Mouse (Mus musculus) liver, adult 2 months (tissue): Measurements from ENCODE around the gene Pla2g4e.

Experiments
- CTCF ChIP-seq: fragments of 200-500 bp; IDR thresholded peaks from 2 replicates; pipeline ENCODE4 v1.5.1; 2011; ENCODE audit warnings: low read depth, low read length, control low read depth
- POLR2A ChIP-seq: fragments of 200-500 bp; IDR thresholded peaks from 2 replicates; pipeline ENCODE4 v1.6.1; 2011; ENCODE audit warnings: low read length, control low read depth; ENCODE audit not compliant: insufficient read depth; ENCODE audit errors: extremely low read depth

- TF ChIP-seq POLR2A (no peak), CTCF (no peak)
Measured at GRCm38 (mm10) chr2:120284094-120284493, 39.0 kb upstream of the Pla2g4e start.
